Mouse (Mus musculus) MEL (cell line): ENCODE results near the gene Fam53b. TPM values are rescaled to one million over a fixed set of nuclear protein-coding genes. Genes with fewer than 3 reads are reported as not detected.

Source experiments
- DNase-seq: peaks from one replicate; pipeline ENCODE4 v3.0.0; 2011; ENCODE audit warnings: low read depth, low spot score
- H3K27ac ChIP-seq: 2 replicates; pipeline ENCODE4 v1.5.1; 2012; ENCODE audit warnings: low read depth, mild to moderate bottlenecking, control low read depth, low read length, moderate library complexity; ENCODE audit not compliant: control insufficient read depth
- H3K27me3 ChIP-seq, 2 experiments: fragments of 150-350 bp in 1 of 2; sonication (generic) in 1 of 2; 2 replicates each; pipeline ENCODE4 v1.6.1; 2012; ENCODE audit warnings: low read length in 2 of 2, mild to moderate bottlenecking in 2 of 2, improper control_type of control experiment in 1 of 2, moderate library complexity in 1 of 2; ENCODE audit not compliant: insufficient read depth in 2 of 2, control insufficient read depth in 1 of 2
- H3K36me3 ChIP-seq, 2 experiments: 2 replicates each; pipeline ENCODE4 v1.6.1; 2012 to 2014; ENCODE audit warnings: low read length in 2 of 2, improper control_type of control experiment in 1 of 2, inconsistent platforms in 1 of 2, mild to moderate bottlenecking in 1 of 2; ENCODE audit not compliant: insufficient read depth in 2 of 2, control insufficient read depth in 1 of 2
- H3K4me1 ChIP-seq, 2 experiments: fragments of 150-350 bp in 1 of 2; sonication (generic) in 1 of 2; 2 replicates each; pipeline ENCODE4 v1.6.1; 2012; ENCODE audit warnings: low read length in 2 of 2, improper control_type of control experiment in 1 of 2, mild to moderate bottlenecking in 1 of 2; ENCODE audit not compliant: insufficient read depth in 2 of 2, control insufficient read depth in 1 of 2
- H3K4me3 ChIP-seq, 2 experiments: fragments of 150-350 bp in 1 of 2; sonication (generic) in 1 of 2; 2 replicates each; pipeline ENCODE4 v1.5.1; 2012; ENCODE audit warnings: low read depth in 2 of 2, low read length in 2 of 2, mild to moderate bottlenecking in 2 of 2, moderate library complexity in 2 of 2, control low read depth in 1 of 2, improper control_type of control experiment in 1 of 2; ENCODE audit not compliant: control insufficient read depth in 1 of 2, insufficient read depth in 1 of 2
- H3K79me2 ChIP-seq: 2 replicates; pipeline ENCODE4 v1.6.1; 2012; ENCODE audit warnings: mild to moderate bottlenecking, low read length, moderate library complexity; ENCODE audit not compliant: control insufficient read depth, poor library complexity, insufficient read depth
- H3K9ac ChIP-seq: 2 replicates; pipeline ENCODE4 v1.6.1; 2012; ENCODE audit warnings: low read depth, mild to moderate bottlenecking, control low read depth, low read length, moderate library complexity; ENCODE audit not compliant: control insufficient read depth, poor library complexity, severe bottlenecking
- H3K9me3 ChIP-seq: fragments of 150-350 bp; sonication (generic); replicated peaks from 2 replicates; pipeline ENCODE4 v1.6.1; 2012; ENCODE audit warnings: mild to moderate bottlenecking, low read length, improper control_type of control experiment, moderate library complexity; ENCODE audit not compliant: insufficient read depth
- BHLHE40 ChIP-seq: IDR thresholded peaks from 2 replicates; pipeline ENCODE4 v1.6.1; 2012; ENCODE audit warnings: low read depth, mild to moderate bottlenecking, inconsistent platforms, low read length, improper control_type of control experiment, borderline replicate concordance
- CHD1 ChIP-seq: IDR thresholded peaks from 2 replicates; pipeline ENCODE4 v1.6.1; 2012; ENCODE audit warnings: low read depth, mild to moderate bottlenecking, inconsistent platforms, low read length, improper control_type of control experiment
- CHD2 ChIP-seq: IDR thresholded peaks from 2 replicates; pipeline ENCODE4 v1.6.1; 2011; ENCODE audit warnings: low read length, improper control_type of control experiment
- CTCF ChIP-seq, 3 experiments: IDR thresholded peaks in 2 of 3; conservative IDR thresholded peaks in 1 of 3; 2 replicates each; pipeline ENCODE4 v1.5.1; 2011 to 2012; ENCODE audit warnings: low read length in 3 of 3, low read depth in 2 of 3, mild to moderate bottlenecking in 2 of 3, improper control_type of control experiment in 1 of 3, inconsistent platforms in 1 of 3, mixed read lengths in 1 of 3, moderate library complexity in 1 of 3; ENCODE audit not compliant: control insufficient read depth in 1 of 3, insufficient read depth in 1 of 3, poor library complexity in 1 of 3, severe bottlenecking in 1 of 3
- E2F4 ChIP-seq: IDR thresholded peaks from 2 replicates; pipeline ENCODE4 v1.6.1; 2011; ENCODE audit warnings: low read depth, low read length, improper control_type of control experiment, borderline replicate concordance
- ELF1 ChIP-seq: IDR thresholded peaks from 2 replicates; pipeline ENCODE4 v1.6.1; 2014; ENCODE audit warnings: low read depth, mild to moderate bottlenecking, inconsistent platforms, low read length, improper control_type of control experiment, moderate library complexity
- EP300 ChIP-seq, 2 experiments: IDR thresholded peaks; 2 replicates each; pipeline ENCODE4 v1.6.1; 2011; ENCODE audit warnings: improper control_type of control experiment in 2 of 2, low read length in 2 of 2, low read depth in 1 of 2, mild to moderate bottlenecking in 1 of 2
- GABPA ChIP-seq: IDR thresholded peaks from 2 replicates; pipeline ENCODE4 v1.6.1; 2012; ENCODE audit warnings: low read depth, mild to moderate bottlenecking, inconsistent platforms, low read length, improper control_type of control experiment, moderate library complexity
- GATA1 ChIP-seq: IDR thresholded peaks from 2 replicates; pipeline ENCODE4 v1.6.1; 2011; ENCODE audit warnings: low read depth, low read length, improper control_type of control experiment
- MAFK ChIP-seq: IDR thresholded peaks from 2 replicates; pipeline ENCODE4 v1.6.1; 2011; ENCODE audit warnings: low read depth, mild to moderate bottlenecking, low read length, improper control_type of control experiment, borderline replicate concordance
- MAX ChIP-seq: IDR thresholded peaks from 2 replicates; pipeline ENCODE4 v1.6.1; 2011; ENCODE audit warnings: low read length, improper control_type of control experiment
- MAZ ChIP-seq: IDR thresholded peaks from 2 replicates; pipeline ENCODE4 v1.6.1; 2012; ENCODE audit warnings: low read depth, mild to moderate bottlenecking, inconsistent platforms, low read length, improper control_type of control experiment
- MEF2A ChIP-seq: IDR thresholded peaks from 2 replicates; pipeline ENCODE4 v1.6.1; 2014; ENCODE audit warnings: low read depth, mild to moderate bottlenecking, inconsistent platforms, low read length, improper control_type of control experiment; ENCODE audit not compliant: poor library complexity, insufficient replicate concordance, severe bottlenecking; ENCODE audit errors: extremely low read depth
- MXI1 ChIP-seq: IDR thresholded peaks from 2 replicates; pipeline ENCODE4 v1.6.1; 2011; ENCODE audit warnings: mild to moderate bottlenecking, low read depth, low read length, improper control_type of control experiment
- MYB ChIP-seq: IDR thresholded peaks from 2 replicates; pipeline ENCODE4 v1.6.1; 2011; ENCODE audit warnings: mild to moderate bottlenecking, low read depth, low read length, improper control_type of control experiment
- NELFE ChIP-seq: IDR thresholded peaks from 2 replicates; pipeline ENCODE4 v1.6.1; 2011; ENCODE audit warnings: low read depth, low read length, improper control_type of control experiment
- NRF1 ChIP-seq: IDR thresholded peaks from 2 replicates; pipeline ENCODE4 v1.6.1; 2014; ENCODE audit warnings: low read depth, mild to moderate bottlenecking, inconsistent platforms, low read length, improper control_type of control experiment, moderate library complexity; ENCODE audit not compliant: poor library complexity, insufficient read depth, severe bottlenecking
- POLR2AphosphoS2 ChIP-seq: IDR thresholded peaks from 2 replicates; pipeline ENCODE4 v1.6.1; 2011; ENCODE audit warnings: low read length, improper control_type of control experiment
- POLR2AphosphoS5 ChIP-seq: IDR thresholded peaks from 2 replicates; pipeline ENCODE4 v1.6.1; 2012; ENCODE audit warnings: low read depth, borderline replicate concordance, mild to moderate bottlenecking, inconsistent platforms, low read length, moderate library complexity, mixed read lengths
- RCOR1 ChIP-seq: IDR thresholded peaks from 2 replicates; pipeline ENCODE4 v1.6.1; 2012; ENCODE audit warnings: low read depth, mild to moderate bottlenecking, inconsistent platforms, low read length, improper control_type of control experiment
- SIN3A ChIP-seq: IDR thresholded peaks from 2 replicates; pipeline ENCODE4 v1.6.1; 2012; ENCODE audit warnings: low read length, improper control_type of control experiment, inconsistent platforms
- SMC3 ChIP-seq: IDR thresholded peaks from 2 replicates; pipeline ENCODE4 v1.6.1; 2011; ENCODE audit warnings: low read depth, low read length, improper control_type of control experiment
- TBP ChIP-seq: IDR thresholded peaks from 2 replicates; pipeline ENCODE4 v1.8.0; 2011; ENCODE audit warnings: low read depth, low read length, improper control_type of control experiment
- TCF12 ChIP-seq: IDR thresholded peaks from 2 replicates; pipeline ENCODE4 v1.6.1; 2014; ENCODE audit warnings: low read depth, mild to moderate bottlenecking, inconsistent platforms, low read length, improper control_type of control experiment, moderate library complexity
- UBTF ChIP-seq: IDR thresholded peaks from 2 replicates; pipeline ENCODE4 v1.6.1; 2012; ENCODE audit warnings: low read depth, mild to moderate bottlenecking, inconsistent platforms, low read length, improper control_type of control experiment, moderate library complexity, borderline replicate concordance; ENCODE audit not compliant: insufficient read depth
- USF1 ChIP-seq: IDR thresholded peaks from 2 replicates; pipeline ENCODE4 v1.6.1; 2014; ENCODE audit warnings: low read depth, mild to moderate bottlenecking, inconsistent platforms, low read length, improper control_type of control experiment, moderate library complexity
- USF2 ChIP-seq, 2 experiments: IDR thresholded peaks; 2 replicates each; pipeline ENCODE4 v1.6.1; 2011 to 2012; ENCODE audit warnings: improper control_type of control experiment in 2 of 2, low read length in 2 of 2, borderline replicate concordance in 1 of 2, inconsistent platforms in 1 of 2, low read depth in 1 of 2, mild to moderate bottlenecking in 1 of 2; ENCODE audit not compliant: insufficient read depth in 1 of 2
- ZMIZ1 ChIP-seq: IDR thresholded peaks from 2 replicates; pipeline ENCODE4 v1.6.1; 2012; ENCODE audit warnings: low read depth, mild to moderate bottlenecking, inconsistent platforms, low read length, improper control_type of control experiment, moderate library complexity
- ZNF384 ChIP-seq: IDR thresholded peaks from 2 replicates; pipeline ENCODE4 v1.6.1; 2012; ENCODE audit warnings: low read depth, mild to moderate bottlenecking, inconsistent platforms, low read length, improper control_type of control experiment
- polyA plus RNA-seq, 2 experiments: library from polyadenylated mRNA; stranded (reverse) in 1 of 2; unstranded in 1 of 2; fragments of >175 nt in 1 of 2; fragments of >200 nt in 1 of 2; gene quantifications; 2 replicates each; pipeline versions ENCODE4 v1.2.1 to v1.2.4; 2012; ENCODE audit warnings: low replicate concordance in 2 of 2, low read depth in 1 of 2; ENCODE audit not compliant: insufficient read length in 2 of 2, insufficient read depth in 1 of 2, missing spikeins in 1 of 2
- total RNA-seq: library from RNA; depleted of rRNA; stranded (reverse); fragments of 300-350 nt; gene quantifications from 2 replicates; pipeline ENCODE4 v1.2.3, GENCODE M21; 2012

Fam53b gene
- total and polyA plus RNA-seq, 3 experiments, result 7.9 to 15.4 TPM; not detected in 1

DNA sequence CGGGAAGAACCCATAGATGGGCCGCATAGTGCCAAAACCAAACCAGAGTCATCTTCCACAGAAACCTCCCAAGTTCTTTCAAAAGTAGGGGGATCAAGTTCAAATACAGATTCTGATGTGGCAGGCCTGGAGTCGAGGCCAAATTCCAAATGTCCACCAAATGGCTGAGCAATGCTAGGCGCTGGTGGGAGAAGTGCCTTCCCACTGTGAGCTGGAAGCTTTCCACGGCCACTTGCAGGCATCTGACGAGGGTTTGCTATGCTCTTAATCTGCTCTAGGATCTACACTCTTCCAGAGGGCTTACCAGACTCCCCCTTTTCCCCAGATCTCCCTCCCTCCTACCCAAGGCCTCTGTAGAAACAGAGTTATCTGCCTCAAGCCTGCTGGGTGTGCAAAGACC, 66.6 kb downstream of the Fam53b start:
- H3K79me2 ChIP-seq, result no peaks in the 10 kb centered on the region
- H3K27me3 ChIP-seq, result no peaks in the 10 kb centered on the region
- no peak overlapping the region for H3K4me3 ChIP-seq
- no peak overlapping the region for H3K9ac ChIP-seq
- no peak for TF ChIP-seq GATA1
- no peak for TF ChIP-seq MAFK
- TF ChIP-seq ZMIZ1, result no peak
- no peak for TF ChIP-seq MYB
- TF ChIP-seq TBP, result no peak
- TF ChIP-seq CHD2, result no peak
- TF ChIP-seq RCOR1, result no peak
- TF ChIP-seq NRF1, result no peak
- TF ChIP-seq POLR2AphosphoS2, result no peak
- TF ChIP-seq E2F4, result no peak
- no peak for TF ChIP-seq MXI1
- TF ChIP-seq CHD1, result no peak
- no peak for TF ChIP-seq TCF12
- TF ChIP-seq ZNF384, result no peak
- TF ChIP-seq MAX, result no peak
- TF ChIP-seq UBTF, result no peak
- TF ChIP-seq CTCF (IDR thresholded peaks at IDR 0.05 in 2 of 3, conservative IDR thresholded peaks at IDR 0.05 in 1 of 3; ENCODE audit: control insufficient read depth in 1 of 3, insufficient read depth in 1 of 3, low read depth in 2 of 3, low read length in 3 of 3, poor library complexity in 1 of 3, severe bottlenecking in 1 of 3), result no peak
- no peak for TF ChIP-seq SMC3
- TF ChIP-seq NELFE, result no peak
- TF ChIP-seq EP300 (IDR thresholded peaks at IDR 0.05; ENCODE audit: low read depth in 1 of 2, low read length in 2 of 2), result no peak
- H3K36me3 ChIP-seq, result no peaks in the 10 kb centered on the region
- DNase-seq, result no peak
- no peaks in the 10 kb centered on the region for H3K9me3 ChIP-seq
- H3K27ac ChIP-seq, result no peak overlapping the region
- H3K4me1 ChIP-seq, result no peaks in the 10 kb centered on the region

DNA sequence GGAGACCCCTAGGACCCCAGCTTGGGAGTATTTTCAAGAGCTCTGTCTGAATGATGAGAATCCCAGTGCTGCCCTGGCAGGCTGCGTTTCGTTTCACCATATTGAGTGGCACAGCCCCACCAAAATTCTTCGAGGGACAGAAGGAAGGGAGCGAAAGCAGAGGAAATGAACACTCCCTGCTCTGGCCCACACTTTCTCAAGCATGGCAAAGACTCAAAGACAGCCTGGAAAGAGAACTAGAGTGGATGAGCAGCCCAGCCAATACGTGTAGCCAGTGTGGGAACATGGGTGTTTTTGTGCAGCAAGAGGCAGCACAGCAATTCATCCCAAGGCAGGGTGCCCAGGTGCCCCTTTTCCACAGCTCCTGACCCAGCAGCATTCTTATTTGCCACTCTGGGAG, 70.8 kb downstream of the Fam53b start:
- Histone ChIP-seq H3K27me3 (no peaks in the 10 kb centered on the region), H3K9ac (no peak overlapping the region), H3K4me1 (peaks cover 21 to 25% of the 10 kb centered on the region in 2 experiments)
- DNase-seq, result no peak
- TF ChIP-seq USF2 (IDR thresholded peaks at IDR 0.05; ENCODE audit: borderline replicate concordance in 1 of 2, insufficient read depth in 1 of 2, low read depth in 1 of 2, low read length in 2 of 2) (no peak), E2F4 (no peak), USF1 (no peak), EP300 (IDR thresholded peaks at IDR 0.05; ENCODE audit: low read depth in 1 of 2, low read length in 2 of 2) (no peak), ELF1 (no peak), MEF2A (no peak), NELFE (no peak), BHLHE40 (no peak), MAFK (no peak), GABPA (no peak), MAZ (no peak), TBP (no peak), CHD2 (no peak), POLR2AphosphoS5 (no peak), SIN3A (no peak)
- TF ChIP-seq, all 39 proteins: peak for 0
- Histone ChIP-seq H3K27ac (no peak overlapping the region), H3K9me3 (no peaks in the 10 kb centered on the region), H3K4me3 (no peak overlapping the region), H3K79me2 (no peaks in the 10 kb centered on the region), H3K36me3 (peaks cover 0 to 25% of the 10 kb centered on the region in 2 experiments; a peak in 2 of 4 replicates)
